Mouse (Mus musculus): ENCODE data around the gene Adgrl4. TPM values are rescaled to one million over a fixed set of nuclear protein-coding genes. Genes with fewer than 3 reads are reported as not detected.

The Adgrl4 gene
- polyA plus RNA-seq (2012; fragmentation: generic; extraction: Trizol): not detected

DNA sequence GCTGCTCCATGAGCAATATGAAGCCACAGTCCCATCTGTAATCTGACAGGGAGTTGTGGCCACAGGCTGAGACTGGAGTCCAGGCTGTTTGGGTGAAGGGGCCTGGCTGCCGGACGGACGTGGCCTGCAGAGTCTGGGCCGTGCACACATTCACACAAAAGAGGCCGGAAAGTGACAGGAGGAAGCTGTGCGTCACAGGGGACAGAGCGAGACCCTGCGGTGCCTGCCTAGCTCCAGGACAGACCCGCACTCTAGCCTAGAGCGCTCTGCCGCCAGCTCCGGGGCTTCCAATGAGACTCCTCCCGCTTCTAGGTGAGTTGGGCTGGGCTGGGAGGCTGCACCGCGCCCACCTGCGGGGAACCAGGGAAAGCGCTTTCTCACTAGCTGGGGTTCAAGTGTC lies at the start of gene Adgrl4:
Gene Adgrl4 (plus strand): TSS at position 195 of the 400 bp plus-strand sequence.
- TF ChIP-seq MYOD1 (IDR thresholded peaks at IDR 0.05; ENCODE audit: control insufficient read depth in 1 of 3, insufficient read length in 2 of 3, low read depth in 2 of 3) (no peak), REST (IDR thresholded peaks at IDR 0.05; ENCODE audit: insufficient read depth, insufficient read length) (no peak), USF1 (IDR thresholded peaks at IDR 0.05; ENCODE audit: low read depth) (no peak), MAX (IDR thresholded peaks at IDR 0.05; ENCODE audit: low read depth) (no peak), POLR2AphosphoS2 (IDR thresholded peaks at IDR 0.05; ENCODE audit: insufficient read length, low read depth) (no peak), MYOG (IDR thresholded peaks at IDR 0.05; ENCODE audit: control insufficient read depth in 1 of 3, insufficient read depth in 1 of 3, insufficient read length in 2 of 3, low read depth in 2 of 3) (no peak)
- H3K36me3 ChIP-seq (ENCODE audit: control insufficient read depth, insufficient read depth): no peaks in the 10 kb centered on the region
- H3K4me2 ChIP-seq (ENCODE audit: low read depth): no peak within 1 kb of the TSS
- H3ac ChIP-seq (ENCODE audit: control insufficient read depth, insufficient read length): no peak within 1 kb of the TSS
- no peaks in the 10 kb centered on the region for H3K79me2 ChIP-seq (ENCODE audit: control insufficient read depth, insufficient read depth)
- H3K27me3 ChIP-seq (ENCODE audit: control insufficient read depth, insufficient read depth, insufficient read length): no peaks in the 10 kb centered on the region
- no peak within 1 kb of the TSS for H3K4me3 ChIP-seq

GRCm38 (mm10) chr3:151390912-151391311 lies 46.8 kb upstream of the Adgrl4 start:
- H3K4me2 ChIP-seq (ENCODE audit: low read depth): no peak overlapping the region
- H3ac ChIP-seq (ENCODE audit: control insufficient read depth, insufficient read length): no peak overlapping the region
- no peaks in the 10 kb centered on the region for H3K79me2 ChIP-seq (ENCODE audit: control insufficient read depth, insufficient read depth)
- no peaks in the 10 kb centered on the region for H3K36me3 ChIP-seq (ENCODE audit: control insufficient read depth, insufficient read depth)
- no peaks in the 10 kb centered on the region for H3K27me3 ChIP-seq (ENCODE audit: control insufficient read depth, insufficient read depth, insufficient read length)
- H3K4me3 ChIP-seq: no peak overlapping the region
- no peak for TF ChIP-seq SRF (IDR thresholded peaks at IDR 0.05; ENCODE audit: control insufficient read depth, insufficient read length, low read depth)
- TF ChIP-seq CEBPB (IDR thresholded peaks at IDR 0.05; ENCODE audit: insufficient read depth, poor library complexity, severe bottlenecking): no peak
- TF ChIP-seq E2F4 (IDR thresholded peaks at IDR 0.05; ENCODE audit: insufficient read depth): no peak
- peak; percentile 51 for TF ChIP-seq USF1 (IDR thresholded peaks at IDR 0.05; ENCODE audit: low read depth)

GRCm38 (mm10) chr3:151392891-151393290 lies 44.8 kb upstream of the Adgrl4 start:
- no peak for TF ChIP-seq POLR2A (IDR thresholded peaks at IDR 0.05; ENCODE audit: insufficient read length, low read depth)
- no peak for TF ChIP-seq REST (IDR thresholded peaks at IDR 0.05; ENCODE audit: insufficient read depth, insufficient read length)
- TF ChIP-seq CEBPB (IDR thresholded peaks at IDR 0.05; ENCODE audit: insufficient read depth, poor library complexity, severe bottlenecking): no peak
- no peak for TF ChIP-seq TCF12 (IDR thresholded peaks at IDR 0.05; ENCODE audit: insufficient read depth, poor library complexity, severe bottlenecking)
- TF ChIP-seq POLR2AphosphoS2 (IDR thresholded peaks at IDR 0.05; ENCODE audit: insufficient read length, low read depth): no peak
- no peaks in the 10 kb centered on the region for H3K27me3 ChIP-seq (ENCODE audit: control insufficient read depth, insufficient read depth, insufficient read length)
- H3ac ChIP-seq (ENCODE audit: control insufficient read depth, insufficient read length): no peak overlapping the region
- H3K36me3 ChIP-seq (ENCODE audit: control insufficient read depth, insufficient read depth): no peaks in the 10 kb centered on the region
- no peak overlapping the region for H3K4me2 ChIP-seq (ENCODE audit: low read depth)
- no peak overlapping the region for H3K4me3 ChIP-seq
- H3K79me2 ChIP-seq (ENCODE audit: control insufficient read depth, insufficient read depth): no peaks in the 10 kb centered on the region

DNA sequence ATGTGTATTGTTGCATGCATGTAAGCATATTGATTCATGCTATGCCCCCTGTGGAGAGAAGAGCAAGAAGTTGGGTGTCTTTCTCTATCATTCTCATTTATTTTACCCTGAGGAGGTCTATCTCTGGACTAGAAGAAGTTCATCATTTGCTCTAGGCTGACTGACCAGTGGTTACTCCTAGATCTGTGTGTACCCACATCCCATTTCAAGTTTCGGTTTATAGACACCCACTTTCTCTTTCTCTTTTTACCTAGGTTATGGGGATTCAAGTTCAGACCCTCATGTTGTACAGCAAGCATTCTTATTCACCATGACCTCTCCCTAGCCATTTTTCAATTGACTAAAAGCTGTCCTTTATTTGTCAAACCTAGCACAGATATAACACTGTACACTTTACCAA lies 44.4 kb upstream of the Adgrl4 start:
- Histone ChIP-seq H3K27me3 (ENCODE audit: control insufficient read depth, insufficient read depth, insufficient read length) (no peaks in the 10 kb centered on the region), H3K4me2 (ENCODE audit: low read depth) (no peak overlapping the region), H3K79me2 (ENCODE audit: control insufficient read depth, insufficient read depth) (no peaks in the 10 kb centered on the region), H3ac (ENCODE audit: control insufficient read depth, insufficient read length) (no peak overlapping the region), H3K4me3 (no peak overlapping the region), H3K36me3 (ENCODE audit: control insufficient read depth, insufficient read depth) (no peaks in the 10 kb centered on the region)
- TF ChIP-seq USF1 (IDR thresholded peaks at IDR 0.05; ENCODE audit: low read depth): no peak
- TF ChIP-seq CEBPB (IDR thresholded peaks at IDR 0.05; ENCODE audit: insufficient read depth, poor library complexity, severe bottlenecking): no peak
- TF ChIP-seq TCF12 (IDR thresholded peaks at IDR 0.05; ENCODE audit: insufficient read depth, poor library complexity, severe bottlenecking): no peak
- no peak for TF ChIP-seq SRF (IDR thresholded peaks at IDR 0.05; ENCODE audit: control insufficient read depth, insufficient read length, low read depth)
- TF ChIP-seq POLR2AphosphoS2 (IDR thresholded peaks at IDR 0.05; ENCODE audit: insufficient read length, low read depth): no peak
- no peak for TF ChIP-seq POLR2A (IDR thresholded peaks at IDR 0.05; ENCODE audit: insufficient read length, low read depth)
- TF ChIP-seq TCF3 (IDR thresholded peaks at IDR 0.05; ENCODE audit: insufficient read length, low read depth): no peak
- no peak for TF ChIP-seq MYOG (IDR thresholded peaks at IDR 0.05; ENCODE audit: control insufficient read depth in 1 of 3, insufficient read depth in 1 of 3, insufficient read length in 2 of 3, low read depth in 2 of 3)
- TF ChIP-seq E2F4 (IDR thresholded peaks at IDR 0.05; ENCODE audit: insufficient read depth): no peak
- no peak for TF ChIP-seq MYOD1 (IDR thresholded peaks at IDR 0.05; ENCODE audit: control insufficient read depth in 1 of 3, insufficient read length in 2 of 3, low read depth in 2 of 3)
- TF ChIP-seq REST (IDR thresholded peaks at IDR 0.05; ENCODE audit: insufficient read depth, insufficient read length): no peak
- TF ChIP-seq MAX (IDR thresholded peaks at IDR 0.05; ENCODE audit: low read depth): no peak

GRCm38 (mm10) chr3:151399270-151399669 lies 38.4 kb upstream of the Adgrl4 start:
- Histone ChIP-seq H3ac (ENCODE audit: control insufficient read depth, insufficient read length) (no peak overlapping the region), H3K36me3 (ENCODE audit: control insufficient read depth, insufficient read depth) (no peaks in the 10 kb centered on the region), H3K4me2 (ENCODE audit: low read depth) (no peak overlapping the region), H3K79me2 (ENCODE audit: control insufficient read depth, insufficient read depth) (no peaks in the 10 kb centered on the region), H3K4me3 (no peak overlapping the region), H3K27me3 (ENCODE audit: control insufficient read depth, insufficient read depth, insufficient read length) (no peaks in the 10 kb centered on the region)
- TF ChIP-seq SRF (IDR thresholded peaks at IDR 0.05; ENCODE audit: control insufficient read depth, insufficient read length, low read depth) (no peak), CEBPB (IDR thresholded peaks at IDR 0.05; ENCODE audit: insufficient read depth, poor library complexity, severe bottlenecking) (no peak), MYOD1 (IDR thresholded peaks at IDR 0.05; ENCODE audit: control insufficient read depth in 1 of 3, insufficient read length in 2 of 3, low read depth in 2 of 3) (no peak), TCF3 (IDR thresholded peaks at IDR 0.05; ENCODE audit: insufficient read length, low read depth) (no peak), MAX (IDR thresholded peaks at IDR 0.05; ENCODE audit: low read depth) (no peak), POLR2AphosphoS2 (IDR thresholded peaks at IDR 0.05; ENCODE audit: insufficient read length, low read depth) (no peak), POLR2A (IDR thresholded peaks at IDR 0.05; ENCODE audit: insufficient read length, low read depth) (no peak), MYOG (IDR thresholded peaks at IDR 0.05; ENCODE audit: control insufficient read depth in 1 of 3, insufficient read depth in 1 of 3, insufficient read length in 2 of 3, low read depth in 2 of 3) (no peak)
